ENCODE assay signal across 17 mouse cellular contexts in the genomic region with DNA sequence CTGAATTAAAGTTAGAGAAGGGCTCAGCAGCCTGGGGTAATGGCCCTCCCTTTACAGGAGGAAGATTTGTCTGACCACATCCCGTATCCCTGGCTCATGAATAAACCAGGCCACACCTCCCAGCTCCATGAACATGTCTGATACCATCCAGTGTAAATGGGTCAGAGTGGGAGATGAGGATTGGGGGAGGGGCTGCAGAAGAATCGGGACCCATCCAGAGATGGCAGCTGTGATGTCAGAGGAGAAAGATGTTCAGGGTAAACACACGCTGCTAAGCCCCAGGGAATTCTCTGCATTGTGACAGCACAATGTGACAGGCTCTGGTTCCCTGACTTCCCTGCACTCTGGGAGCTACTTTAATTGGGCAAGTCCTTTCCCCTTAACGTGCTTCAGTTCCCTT. TPM values are rescaled to one million over a fixed set of nuclear protein-coding genes. Genes with fewer than 3 reads are reported as not detected.
DNase-seq lines count a peak whose midpoint lies in the region; ATAC-seq and TF ChIP-seq lines count a peak whose summit lies in the region.
"Had no signal": no experiment of that assay in that cellular context is flagged by ENCODE, and none has a peak within 500 bp of the region (broad histone marks: within the 10 kb centered on the region; RNA-seq: fewer than 3 reads in every experiment).

No protein-coding gene starts in this region.

- TF ChIP-seq CTCF in Patski (IDR thresholded peaks at IDR 0.05) = no peak
- no peak for TF ChIP-seq CTCF in hindbrain, postnatal 0 days (IDR thresholded peaks at IDR 0.05; ENCODE audit: low read depth)

- in situ Hi-C loops in Patski (cut with MboI; ENCODE audit: low pct_unique_long_range_greater_than_20kb) = no loop called here

- H3K4me3 ChIP-seq in kidney, embryonic 16.5 days (ENCODE audit: low read length) = no peak overlapping the region
- H3K4me3 ChIP-seq in midbrain, embryonic 15.5 days = no peak overlapping the region
- H3K4me3 ChIP-seq in midbrain, embryonic 16.5 days (ENCODE audit: low read depth, low read length) = no peak overlapping the region
- H3K4me3 ChIP-seq in hindbrain, postnatal 0 days (ENCODE audit: low read length) = no peak overlapping the region
- H3K4me3 ChIP-seq: limb, embryonic 15.5 days had no signal

- CTCF ChIA-PET in Patski (lab: Charles Lee) = interaction anchor here (1.0 to 4.8 kb wide), 5 partner anchors 11 to 34 kb away, joined by 3 to 29 read pairs (median 5); a partner anchor contains a TSS

- 36% methylated on average over 4 of the region's 4 CpGs for WGBS in kidney, embryonic 16.5 days
- 46% methylated on average over 4 of the region's 4 CpGs for WGBS in midbrain, embryonic 15.5 days
- 51% methylated on average over 4 of the region's 4 CpGs for WGBS in midbrain, embryonic 16.5 days
- WGBS in hindbrain, postnatal 0 days = 46% methylated on average over 4 of the region's 4 CpGs

- no peaks in the 10 kb centered on the region for H3K9me3 ChIP-seq in kidney, embryonic 16.5 days (ENCODE audit: low read length)
- H3K9me3 ChIP-seq in midbrain, embryonic 15.5 days = no peaks in the 10 kb centered on the region
- no peaks in the 10 kb centered on the region for H3K9me3 ChIP-seq in midbrain, embryonic 16.5 days (replicated peaks; ENCODE audit: control insufficient read depth, low read length, poor library complexity, severe bottlenecking)
- H3K9me3 ChIP-seq in hindbrain, postnatal 0 days (ENCODE audit: low read length) = no peaks in the 10 kb centered on the region
- H3K9me3 ChIP-seq: limb, embryonic 15.5 days had no signal

- H3K4me2 ChIP-seq in kidney, embryonic 16.5 days (replicated peaks; ENCODE audit: low read depth, low read length) = no peak overlapping the region
- H3K4me2 ChIP-seq in midbrain, embryonic 15.5 days = no peak overlapping the region
- H3K4me2 ChIP-seq in midbrain, embryonic 16.5 days (ENCODE audit: low read length) = no peak overlapping the region
- no peak overlapping the region for H3K4me2 ChIP-seq in hindbrain, postnatal 0 days (ENCODE audit: low read depth, low read length)
- H3K4me2 ChIP-seq: limb, embryonic 15.5 days; midbrain, embryonic 11.5 days had no signal

- ATAC-seq in kidney, embryonic 16.5 days (ENCODE audit: low FRiP score, low TSS enrichment) = peak; percentile 20; the same call in 1 of the 2 replicates
- 0 out of 2 replicates have a peak, but pooled peaks have one; percentile 27 for ATAC-seq in midbrain, embryonic 15.5 days (replicated peaks)
- no peak for ATAC-seq in midbrain, embryonic 16.5 days
- peak; percentile 19 for ATAC-seq in Patski
- ATAC-seq in hindbrain, postnatal 0 days = peak; percentile 60
- ATAC-seq: activated CD4-positive, CD25-positive, alpha-beta regulatory T cell, adult 4 months had no signal

- peaks cover 25% of the 10 kb centered on the region for H3K4me1 ChIP-seq in kidney, embryonic 16.5 days (ENCODE audit: insufficient read depth, low read length)
- H3K4me1 ChIP-seq in midbrain, embryonic 15.5 days = no peaks in the 10 kb centered on the region
- no peaks in the 10 kb centered on the region for H3K4me1 ChIP-seq in midbrain, embryonic 16.5 days (ENCODE audit: control insufficient read depth, insufficient read depth, low read length)
- H3K4me1 ChIP-seq in hindbrain, postnatal 0 days (ENCODE audit: insufficient read depth, low read length) = no peaks in the 10 kb centered on the region
- H3K4me1 ChIP-seq: limb, embryonic 15.5 days had no signal

- no peak overlapping the region for H3K9ac ChIP-seq in kidney, embryonic 16.5 days (replicated peaks; ENCODE audit: low read length)
- H3K9ac ChIP-seq in midbrain, embryonic 15.5 days = no peak overlapping the region
- H3K9ac ChIP-seq in midbrain, embryonic 16.5 days (ENCODE audit: low read depth, low read length) = no peak overlapping the region
- H3K9ac ChIP-seq in hindbrain, postnatal 0 days (replicated peaks; ENCODE audit: low read length) = no peak overlapping the region
- H3K9ac ChIP-seq: limb, embryonic 15.5 days had no signal

- no peaks in the 10 kb centered on the region for H3K27me3 ChIP-seq in kidney, embryonic 16.5 days (ENCODE audit: insufficient read depth, low read length)
- H3K27me3 ChIP-seq in midbrain, embryonic 15.5 days (replicated peaks) = no peaks in the 10 kb centered on the region
- H3K27me3 ChIP-seq in midbrain, embryonic 16.5 days (ENCODE audit: control insufficient read depth, insufficient read depth, low read depth, low read length) = no peaks in the 10 kb centered on the region
- no peaks in the 10 kb centered on the region for H3K27me3 ChIP-seq in Patski
- H3K27me3 ChIP-seq in hindbrain, postnatal 0 days (ENCODE audit: insufficient read depth, low read length) = no peaks in the 10 kb centered on the region
- H3K27me3 ChIP-seq: limb, embryonic 15.5 days had no signal

- POLR2A ChIA-PET in Patski (lab: Charles Lee) = interaction anchor here (0.7 to 3.2 kb wide), 10 partner anchors 10 to 69 kb away, joined by 3 to 35 read pairs (median 3); a partner anchor contains a TSS

- DNase-seq in kidney, postnatal 36 days = no peak
- DNase-seq in Patski (ENCODE audit: low read depth, low spot score) = no peak
- DNase-seq in hindbrain, postnatal 0 days (ENCODE audit: low spot score) = peak; percentile 21
- DNase-seq in cerebellum, adult 9-10 months = no peak
- no peak for DNase-seq in thymus, adult 18-20 months
- DNase-seq: heart, adult 18-20 months; kidney, adult 2 months; layer of hippocampus, adult 9-11 months; lung, postnatal 36 days; right cerebral cortex, postnatal 4 days; thymus, postnatal 14 days had no signal

- H3K36me3 ChIP-seq in kidney, embryonic 16.5 days (ENCODE audit: insufficient read depth, low read length) = peaks cover 80% of the 10 kb centered on the region
- peaks cover 68% of the 10 kb centered on the region for H3K36me3 ChIP-seq in midbrain, embryonic 15.5 days (replicated peaks)
- peaks cover 69% of the 10 kb centered on the region for H3K36me3 ChIP-seq in midbrain, embryonic 16.5 days (ENCODE audit: control insufficient read depth, insufficient read depth, low read length)
- H3K36me3 ChIP-seq in hindbrain, postnatal 0 days (ENCODE audit: insufficient read depth, low read length) = peaks cover 75% of the 10 kb centered on the region

- peak overlapping the region; percentile 49 for H3K27ac ChIP-seq in kidney, embryonic 16.5 days (ENCODE audit: low read length)
- no peak overlapping the region for H3K27ac ChIP-seq in midbrain, embryonic 15.5 days
- H3K27ac ChIP-seq in midbrain, embryonic 16.5 days (ENCODE audit: low read length) = no peak overlapping the region
- no peak overlapping the region for H3K27ac ChIP-seq in hindbrain, postnatal 0 days
- H3K27ac ChIP-seq: limb, embryonic 15.5 days had no signal

RNA-seq across cellular contexts. Expression of a gene that starts 9.9 kb away (rescaled TPM):
- polyA plus RNA-seq in kidney, embryonic 16.5 days (2015; fragmentation: Nextera tagmentation; extraction: Ambion mirVana) = 52.7 and 57.8 TPM in 2 replicates
- 45.9 and 48.0 TPM in 2 replicates for polyA plus RNA-seq in midbrain, embryonic 15.5 days (2015; fragmentation: Nextera tagmentation; extraction: Ambion mirVana)
- 39.8 and 41.3 TPM in 2 replicates for polyA plus RNA-seq in midbrain, embryonic 16.5 days (2015; fragmentation: Nextera tagmentation; extraction: Ambion mirVana)
- 143 TPM for polyA plus RNA-seq in Patski (2021)
- 119 and 131 TPM in 2 replicates for total RNA-seq in hindbrain, postnatal 0 days (2014; rRNA removed)
- 29.4 and 29.8 TPM in 2 replicates for polyA plus RNA-seq in hindbrain, postnatal 0 days (2015; fragmentation: Nextera tagmentation; extraction: Ambion mirVana)

RNA-seq across cellular contexts. Expression of a gene that starts 10.6 kb away (rescaled TPM):
- 189 and 207 TPM in 2 replicates for polyA plus RNA-seq in kidney, embryonic 16.5 days (2015; fragmentation: Nextera tagmentation; extraction: Ambion mirVana)
- 206 and 232 TPM in 2 replicates for polyA plus RNA-seq in midbrain, embryonic 15.5 days (2015; fragmentation: Nextera tagmentation; extraction: Ambion mirVana)
- 181 and 193 TPM in 2 replicates for polyA plus RNA-seq in midbrain, embryonic 16.5 days (2015; fragmentation: Nextera tagmentation; extraction: Ambion mirVana)
- 264 TPM for polyA plus RNA-seq in Patski (2021)
- 45.1 and 59.2 TPM in 2 replicates for total RNA-seq in hindbrain, postnatal 0 days (2014; rRNA removed)
- polyA plus RNA-seq in hindbrain, postnatal 0 days (2015; fragmentation: Nextera tagmentation; extraction: Ambion mirVana) = 189 and 198 TPM in 2 replicates

RNA-seq across cellular contexts. Expression of a gene that starts 12.2 kb away (rescaled TPM):
- 269 and 323 TPM in 2 replicates for polyA plus RNA-seq in kidney, embryonic 16.5 days (2015; fragmentation: Nextera tagmentation; extraction: Ambion mirVana)
- polyA plus RNA-seq in midbrain, embryonic 15.5 days (2015; fragmentation: Nextera tagmentation; extraction: Ambion mirVana) = 133 and 143 TPM in 2 replicates
- 127 and 144 TPM in 2 replicates for polyA plus RNA-seq in midbrain, embryonic 16.5 days (2015; fragmentation: Nextera tagmentation; extraction: Ambion mirVana)
- polyA plus RNA-seq in Patski (2021) = 410 TPM
- total RNA-seq in hindbrain, postnatal 0 days (2014; rRNA removed) = 247 and 307 TPM in 2 replicates
- polyA plus RNA-seq in hindbrain, postnatal 0 days (2015; fragmentation: Nextera tagmentation; extraction: Ambion mirVana) = 209 and 210 TPM in 2 replicates

RNA-seq across cellular contexts. Expression of a gene that starts 15.3 kb away (rescaled TPM):
- polyA plus RNA-seq in kidney, embryonic 16.5 days (2015; fragmentation: Nextera tagmentation; extraction: Ambion mirVana) = 17.3 and 23.9 TPM in 2 replicates
- 0.41 and 1.3 TPM in 2 replicates for polyA plus RNA-seq in midbrain, embryonic 15.5 days (2015; fragmentation: Nextera tagmentation; extraction: Ambion mirVana)
- 0.69 TPM in 1 of 2 replicates, not detected in the other for polyA plus RNA-seq in midbrain, embryonic 16.5 days (2015; fragmentation: Nextera tagmentation; extraction: Ambion mirVana)
- polyA plus RNA-seq in Patski (2021) = 0.41 TPM
- not detected in 2 replicates for total RNA-seq in hindbrain, postnatal 0 days (2014; rRNA removed)
- polyA plus RNA-seq in hindbrain, postnatal 0 days (2015; fragmentation: Nextera tagmentation; extraction: Ambion mirVana) = 0.44 and 1.3 TPM in 2 replicates
- polyA plus RNA-seq: activated CD4-positive, CD25-positive, alpha-beta regulatory T cell, adult 4 months had no signal

RNA-seq across cellular contexts. Expression of a gene that starts 31.2 kb away (rescaled TPM):
- 18.6 and 20.7 TPM in 2 replicates for polyA plus RNA-seq in kidney, embryonic 16.5 days (2015; fragmentation: Nextera tagmentation; extraction: Ambion mirVana)
- 37.0 and 37.7 TPM in 2 replicates for polyA plus RNA-seq in midbrain, embryonic 15.5 days (2015; fragmentation: Nextera tagmentation; extraction: Ambion mirVana)
- polyA plus RNA-seq in midbrain, embryonic 16.5 days (2015; fragmentation: Nextera tagmentation; extraction: Ambion mirVana) = 28.6 and 33.0 TPM in 2 replicates
- 42.6 TPM for polyA plus RNA-seq in Patski (2021)
- total RNA-seq in hindbrain, postnatal 0 days (2014; rRNA removed) = 52.3 and 54.5 TPM in 2 replicates
- 13.9 and 15.3 TPM in 2 replicates for polyA plus RNA-seq in hindbrain, postnatal 0 days (2015; fragmentation: Nextera tagmentation; extraction: Ambion mirVana)
